Mouse (Mus musculus) liver, postnatal 0 days (tissue): ENCODE results near the gene Cuedc1.

ENCODE experiments used
- CTCF ChIP-seq: sonication (generic); IDR thresholded peaks from 2 replicates; pipeline ENCODE4 v1.5.1; 2016; ENCODE audit warnings: antibody characterized with exemption, low read depth
- EP300 ChIP-seq: IDR thresholded peaks from 2 replicates; pipeline ENCODE4 v1.6.1; 2016; ENCODE audit warnings: antibody characterized with exemption, low read depth, mild to moderate bottlenecking

DNA sequence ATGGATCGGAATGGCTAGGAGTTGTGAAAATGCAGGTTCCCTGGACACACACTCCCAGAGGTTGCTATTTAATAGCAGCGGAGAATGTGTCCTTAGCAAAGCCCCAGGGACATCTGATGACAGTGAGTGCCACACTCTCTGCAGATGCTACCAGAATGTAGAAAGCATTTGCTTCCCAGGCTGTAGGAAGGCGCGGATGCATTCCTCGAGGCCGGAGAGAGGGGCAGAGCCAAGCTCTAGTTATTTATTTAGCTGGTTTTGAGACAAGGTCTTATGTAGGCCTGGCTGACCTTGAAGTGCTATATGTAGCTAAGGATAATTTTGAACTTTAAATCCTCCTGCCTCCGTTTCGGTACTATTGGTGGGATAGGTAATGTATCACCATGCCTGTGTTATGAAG is 56.6 kb downstream of the Cuedc1 start:
- TF ChIP-seq CTCF: no peak
- no peak for TF ChIP-seq EP300
